Mouse (Mus musculus): ENCODE measurements around the gene Tedc2. TPM values are rescaled to one million over a fixed set of nuclear protein-coding genes. Genes with fewer than 3 reads are reported as not detected.

Tedc2 gene
- polyA plus RNA-seq, 1 experiment from 2014 or later = 12.2 TPM

- Histone ChIP-seq H3K4me2 (replicated peaks; ENCODE audit: low read depth, low read length) (peak overlapping the region; percentile 94), H3K4me3 (ENCODE audit: low read length) (peak overlapping the region; percentile 73), H3K9me3 (ENCODE audit: low read length) (no peaks in the 10 kb centered on the region), H3K4me1 (ENCODE audit: insufficient read depth, low read length) (peaks cover 69% of the 10 kb centered on the region), H3K36me3 (ENCODE audit: insufficient read depth, low read length) (no peaks in the 10 kb centered on the region), H3K9ac (replicated peaks; ENCODE audit: low read length) (peak overlapping the region; percentile 83), H3K27me3 (ENCODE audit: insufficient read depth, low read length) (peaks cover 15% of the 10 kb centered on the region), H3K27ac (ENCODE audit: low read length) (peak overlapping the region; percentile 73; the same call in 1 of the 2 replicates)
- no peak for ATAC-seq (ENCODE audit: low FRiP score, low TSS enrichment)
- WGBS = 65% methylated on average over 34 of the region's 34 CpGs
Measured at GRCm38 (mm10) chr17:24207768-24208640, 12.6 kb downstream of the Tedc2 start.

GRCm38 (mm10) chr17:24206451-24207351 is 13.9 kb downstream of the Tedc2 start:
- 0 out of 2 replicates have a peak, but pooled peaks have one; percentile 12 for ATAC-seq (ENCODE audit: low FRiP score, low TSS enrichment)
- peak overlapping the region; percentile 73 for H3K4me3 ChIP-seq (ENCODE audit: low read length)
- H3K36me3 ChIP-seq (ENCODE audit: insufficient read depth, low read length) = no peaks in the 10 kb centered on the region
- H3K9me3 ChIP-seq (ENCODE audit: low read length) = no peaks in the 10 kb centered on the region
- peak overlapping the region; percentile 78 for H3K9ac ChIP-seq (replicated peaks; ENCODE audit: low read length)
- 4% methylated on average over 62 of the region's 62 CpGs for WGBS
- peak overlapping the region; percentile 94 for H3K4me2 ChIP-seq (replicated peaks; ENCODE audit: low read depth, low read length)
- H3K4me1 ChIP-seq (ENCODE audit: insufficient read depth, low read length) = peaks cover 61% of the 10 kb centered on the region
- H3K27me3 ChIP-seq (ENCODE audit: insufficient read depth, low read length) = peaks cover 15% of the 10 kb centered on the region
- no peak overlapping the region for H3K27ac ChIP-seq (ENCODE audit: low read length)

GRCm38 (mm10) chr17:24205908-24206361 is 14.7 kb downstream of the Tedc2 start:
- no peaks in the 10 kb centered on the region for H3K9me3 ChIP-seq (ENCODE audit: low read length)
- peak; percentile 4 for ATAC-seq (ENCODE audit: low FRiP score, low TSS enrichment)
- H3K36me3 ChIP-seq (ENCODE audit: insufficient read depth, low read length) = no peaks in the 10 kb centered on the region
- peak overlapping the region; percentile 78 for H3K9ac ChIP-seq (replicated peaks; ENCODE audit: low read length)
- 5% methylated on average over 15 of the region's 15 CpGs for WGBS
- peaks cover 54% of the 10 kb centered on the region for H3K4me1 ChIP-seq (ENCODE audit: insufficient read depth, low read length)
- H3K4me2 ChIP-seq (replicated peaks; ENCODE audit: low read depth, low read length) = peak overlapping the region; percentile 94
- H3K4me3 ChIP-seq (ENCODE audit: low read length) = peak overlapping the region; percentile 73
- H3K27ac ChIP-seq (ENCODE audit: low read length) = peak overlapping the region; percentile 22; the same call in 1 of the 2 replicates
- H3K27me3 ChIP-seq (ENCODE audit: insufficient read depth, low read length) = peaks cover 15% of the 10 kb centered on the region

- Histone ChIP-seq H3K27me3 (ENCODE audit: insufficient read depth, low read length) (peaks cover 15% of the 10 kb centered on the region), H3K36me3 (ENCODE audit: insufficient read depth, low read length) (no peaks in the 10 kb centered on the region), H3K9ac (replicated peaks; ENCODE audit: low read length) (peak within 1 kb of the TSS; percentile 78), H3K4me3 (ENCODE audit: low read length) (peak within 1 kb of the TSS; percentile 73), H3K4me1 (ENCODE audit: insufficient read depth, low read length) (peaks cover 51% of the 10 kb centered on the region), H3K27ac (ENCODE audit: low read length) (peak within 1 kb of the TSS; percentile 22; the same call in 1 of the 2 replicates), H3K4me2 (replicated peaks; ENCODE audit: low read depth, low read length) (peak within 1 kb of the TSS; percentile 94), H3K9me3 (ENCODE audit: low read length) (no peaks in the 10 kb centered on the region)
- ATAC-seq (ENCODE audit: low FRiP score, low TSS enrichment) = peak; percentile 73
- under 1% methylated on average over 59 of the region's 65 CpGs for WGBS
Measured at GRCm38 (mm10) chr17:24205284-24205888, 15.3 kb downstream of the Tedc2 start, which contains the start of gene Tbc1d24. TSS of gene Tbc1d24 (minus strand) at chr17:24205562.

- Histone ChIP-seq H3K36me3 (ENCODE audit: insufficient read depth, low read length) (no peaks in the 10 kb centered on the region), H3K4me2 (replicated peaks; ENCODE audit: low read depth, low read length) (peak overlapping the region; percentile 94), H3K9ac (replicated peaks; ENCODE audit: low read length) (peak overlapping the region; percentile 78), H3K4me1 (ENCODE audit: insufficient read depth, low read length) (peaks cover 49% of the 10 kb centered on the region), H3K9me3 (ENCODE audit: low read length) (no peaks in the 10 kb centered on the region), H3K4me3 (ENCODE audit: low read length) (peak overlapping the region; percentile 73), H3K27me3 (ENCODE audit: insufficient read depth, low read length) (peaks cover 15% of the 10 kb centered on the region), H3K27ac (ENCODE audit: low read length) (no peak overlapping the region)
- no peak for ATAC-seq (ENCODE audit: low FRiP score, low TSS enrichment)
- 5% methylated on average over 7 of the region's 7 CpGs for WGBS
Measured at GRCm38 (mm10) chr17:24204846-24205245, 15.8 kb downstream of the Tedc2 start.

- H3K9me3 ChIP-seq (ENCODE audit: low read length) = no peaks in the 10 kb centered on the region
- no peak overlapping the region for H3K27ac ChIP-seq (ENCODE audit: low read length)
- WGBS = 81% methylated on average over 3 of the region's 3 CpGs
- no peak overlapping the region for H3K4me3 ChIP-seq (ENCODE audit: low read length)
- no peaks in the 10 kb centered on the region for H3K36me3 ChIP-seq (ENCODE audit: insufficient read depth, low read length)
- peaks cover 40% of the 10 kb centered on the region for H3K4me1 ChIP-seq (ENCODE audit: insufficient read depth, low read length)
- H3K27me3 ChIP-seq (ENCODE audit: insufficient read depth, low read length) = peaks cover 15% of the 10 kb centered on the region
- H3K4me2 ChIP-seq (replicated peaks; ENCODE audit: low read depth, low read length) = peak overlapping the region; percentile 94
- ATAC-seq (ENCODE audit: low FRiP score, low TSS enrichment) = no peak
- no peak overlapping the region for H3K9ac ChIP-seq (replicated peaks; ENCODE audit: low read length)
Measured at GRCm38 (mm10) chr17:24203611-24204534, 16.8 kb downstream of the Tedc2 start.

GRCm38 (mm10) chr17:24203068-24203467 is 17.6 kb downstream of the Tedc2 start:
- H3K4me3 ChIP-seq (ENCODE audit: low read length) = no peak overlapping the region
- WGBS = 64% methylated on average over 4 of the region's 4 CpGs
- no peaks in the 10 kb centered on the region for H3K9me3 ChIP-seq (ENCODE audit: low read length)
- peaks cover 32% of the 10 kb centered on the region for H3K4me1 ChIP-seq (ENCODE audit: insufficient read depth, low read length)
- H3K9ac ChIP-seq (replicated peaks; ENCODE audit: low read length) = no peak overlapping the region
- H3K36me3 ChIP-seq (ENCODE audit: insufficient read depth, low read length) = no peaks in the 10 kb centered on the region
- peaks cover 13% of the 10 kb centered on the region for H3K27me3 ChIP-seq (ENCODE audit: insufficient read depth, low read length)
- no peak overlapping the region for H3K4me2 ChIP-seq (replicated peaks; ENCODE audit: low read depth, low read length)
- ATAC-seq (ENCODE audit: low FRiP score, low TSS enrichment) = no peak
- H3K27ac ChIP-seq (ENCODE audit: low read length) = no peak overlapping the region

- Histone ChIP-seq H3K9me3 (ENCODE audit: low read length) (no peaks in the 10 kb centered on the region), H3K36me3 (ENCODE audit: insufficient read depth, low read length) (no peaks in the 10 kb centered on the region), H3K9ac (replicated peaks; ENCODE audit: low read length) (no peak overlapping the region), H3K4me2 (replicated peaks; ENCODE audit: low read depth, low read length) (no peak overlapping the region), H3K27me3 (ENCODE audit: insufficient read depth, low read length) (peaks cover 2% of the 10 kb centered on the region; the same call in 1 of the 2 replicates), H3K4me3 (ENCODE audit: low read length) (no peak overlapping the region), H3K4me1 (ENCODE audit: insufficient read depth, low read length) (peaks cover 13% of the 10 kb centered on the region), H3K27ac (ENCODE audit: low read length) (no peak overlapping the region)
- 79% methylated on average over 4 of the region's 4 CpGs for WGBS
- no peak for ATAC-seq (ENCODE audit: low FRiP score, low TSS enrichment)
Measured at GRCm38 (mm10) chr17:24201092-24201491, 19.6 kb downstream of the Tedc2 start.

All from kidney, embryonic 16.5 days (tissue).